Mouse (Mus musculus) E14TG2a.4 (cell line): Measurements from ENCODE around the gene Ass1.

Source experiments
- CTCF ChIP-seq: conservative IDR thresholded peaks from 2 replicates; pipeline ENCODE4 v1.5.1; 2014; ENCODE audit warnings: low read length
- POU5F1 ChIP-seq: IDR thresholded peaks from 2 replicates; pipeline ENCODE4 v1.6.1; 2014; ENCODE audit warnings: low read length, borderline replicate concordance

DNA sequence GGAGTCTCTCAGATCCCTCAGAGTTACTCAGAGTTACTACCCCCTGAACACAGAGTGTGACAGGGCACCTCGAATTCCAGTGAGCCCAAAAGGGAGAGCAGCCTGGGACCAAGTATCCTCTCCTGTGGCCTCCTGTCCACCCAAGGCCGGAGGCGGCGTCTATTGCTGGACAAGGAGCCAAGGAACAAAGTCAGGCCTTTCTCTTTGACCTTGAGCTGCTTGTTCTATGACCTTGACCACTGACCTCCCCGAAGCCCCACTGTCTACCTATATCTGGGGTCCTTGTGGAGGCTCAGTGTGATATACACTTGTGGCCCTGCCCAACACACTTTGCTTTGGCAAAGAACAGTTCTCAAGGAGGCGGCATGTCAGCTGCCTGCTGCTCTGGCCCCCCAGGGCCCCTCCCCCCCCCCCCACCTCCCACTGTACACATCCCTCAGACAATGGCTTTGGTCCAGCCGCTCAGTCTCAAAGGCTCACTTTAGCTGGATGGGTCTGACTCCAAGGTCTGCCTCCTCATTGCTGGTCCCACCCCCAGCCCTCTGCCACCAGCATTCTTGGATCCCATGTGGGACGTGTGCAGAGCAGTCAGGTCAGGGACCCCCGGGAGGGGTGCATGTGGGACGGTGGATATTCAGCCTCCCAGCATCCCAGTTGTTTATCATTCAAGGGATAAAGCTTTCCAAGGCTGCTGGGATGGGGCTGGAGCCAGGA is 6.3 kb downstream of the Ass1 start:
- TF ChIP-seq CTCF = no peak
- no peak for TF ChIP-seq POU5F1
